Mouse (Mus musculus): ENCODE data around the gene Clec4n. TPM values are rescaled to one million over a fixed set of nuclear protein-coding genes. Genes with fewer than 3 reads are reported as not detected.
"Not testable (repeated sequence)": the region's sequence is repeated elsewhere in the genome, so short reads cannot be mapped to it uniquely, and the experiment has no call there.

The Clec4n gene
- total RNA-seq (2012; rRNA removed), result not detected in 2 replicates

DNA sequence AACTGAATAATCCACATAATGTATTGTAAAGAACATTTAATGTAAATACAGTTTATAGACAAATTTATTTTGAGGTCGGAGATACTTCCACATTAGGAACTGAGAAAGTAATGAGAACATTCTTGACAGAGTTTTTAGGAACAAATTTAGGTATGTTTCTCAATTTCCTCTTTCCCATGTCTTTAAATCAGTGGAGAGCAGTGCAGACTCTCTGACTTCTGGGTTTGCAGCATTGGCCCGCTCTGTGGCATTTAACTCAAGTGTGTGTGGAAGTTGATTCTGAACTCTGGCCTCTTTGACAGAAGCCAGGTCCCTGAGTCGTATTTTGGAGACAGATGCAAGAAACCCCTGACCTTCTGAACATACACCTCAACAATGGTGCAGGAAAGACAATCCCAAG, at the start of gene Clec4n:
Clec4n (plus strand) TSS at position 200 of the 400 bp plus-strand sequence.
- Histone ChIP-seq H3K27ac (ENCODE audit: insufficient read depth, low read depth, low read length, poor library complexity, severe bottlenecking) (no peak within 1 kb of the TSS), H3K4me3 (ENCODE audit: insufficient read depth in 1 of 2, low read depth in 1 of 2, low read length in 2 of 2, poor library complexity in 1 of 2, severe bottlenecking in 1 of 2) (no peak within 1 kb of the TSS), H3K9ac (ENCODE audit: insufficient read depth, low read depth, low read length, poor library complexity, severe bottlenecking) (no peak within 1 kb of the TSS), H3K4me1 (ENCODE audit: control insufficient read depth in 2 of 2, insufficient read depth in 2 of 2, low read length in 2 of 2, poor library complexity in 1 of 2) (no peaks in the 10 kb centered on the region), H3K36me3 (ENCODE audit: control insufficient read depth, insufficient read depth, low read length, poor library complexity, severe bottlenecking) (no peaks in the 10 kb centered on the region), H3K9me3 (ENCODE audit: control insufficient read depth, insufficient read depth, low read depth, low read length) (no peaks in the 10 kb centered on the region)
- no peak for DNase-seq (ENCODE audit: low read depth, low spot score)
- no peak for TF ChIP-seq MAFK (IDR thresholded peaks at IDR 0.05; ENCODE audit: insufficient read depth, low read depth, low read length)
- in situ Hi-C loops (cut with MboI; ENCODE audit: low sequenced_read_pairs in 2 of 2, unreplicated experiment in 2 of 2), result no loop called here

DNA sequence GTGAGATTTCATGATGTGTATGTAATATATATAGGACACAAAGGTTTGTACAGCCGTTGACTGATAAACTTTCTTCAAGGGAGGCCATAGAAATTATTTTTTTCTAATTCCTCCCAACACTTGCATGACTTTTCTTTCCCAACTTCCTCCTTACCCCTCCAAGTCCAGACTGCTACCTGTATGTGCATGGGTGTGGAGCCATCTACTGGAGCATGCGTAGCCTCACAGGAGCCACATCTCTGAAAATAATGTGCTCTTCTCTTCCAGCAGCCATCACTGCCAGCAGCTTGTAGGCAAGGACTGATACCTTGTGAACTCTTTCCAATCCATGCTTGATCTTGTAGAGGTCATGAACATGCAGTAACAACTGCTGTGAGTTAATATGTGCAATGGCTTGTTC, 44.8 kb upstream of the Clec4n start:
- DNase-seq (ENCODE audit: low read depth, low spot score); H3K36me3 ChIP-seq (ENCODE audit: control insufficient read depth, insufficient read depth, low read length, poor library complexity, severe bottlenecking); H3K4me3 ChIP-seq (ENCODE audit: insufficient read depth in 1 of 2, low read depth in 1 of 2, low read length in 2 of 2, poor library complexity in 1 of 2, severe bottlenecking in 1 of 2); in situ Hi-C loops (cut with MboI; ENCODE audit: low sequenced_read_pairs in 2 of 2, unreplicated experiment in 2 of 2); H3K27ac ChIP-seq (ENCODE audit: insufficient read depth, low read depth, low read length, poor library complexity, severe bottlenecking); H3K9ac ChIP-seq (ENCODE audit: insufficient read depth, low read depth, low read length, poor library complexity, severe bottlenecking); H3K4me1 ChIP-seq (ENCODE audit: control insufficient read depth in 2 of 2, insufficient read depth in 2 of 2, low read length in 2 of 2, poor library complexity in 1 of 2); H3K9me3 ChIP-seq (ENCODE audit: control insufficient read depth, insufficient read depth, low read depth, low read length): not testable (repeated sequence)
- 0 out of 2 replicates have a peak, but pooled peaks have one; percentile 6 for TF ChIP-seq ZC3H11A (IDR thresholded peaks at IDR 0.05; ENCODE audit: borderline replicate concordance, low read depth, low read length)

DNA sequence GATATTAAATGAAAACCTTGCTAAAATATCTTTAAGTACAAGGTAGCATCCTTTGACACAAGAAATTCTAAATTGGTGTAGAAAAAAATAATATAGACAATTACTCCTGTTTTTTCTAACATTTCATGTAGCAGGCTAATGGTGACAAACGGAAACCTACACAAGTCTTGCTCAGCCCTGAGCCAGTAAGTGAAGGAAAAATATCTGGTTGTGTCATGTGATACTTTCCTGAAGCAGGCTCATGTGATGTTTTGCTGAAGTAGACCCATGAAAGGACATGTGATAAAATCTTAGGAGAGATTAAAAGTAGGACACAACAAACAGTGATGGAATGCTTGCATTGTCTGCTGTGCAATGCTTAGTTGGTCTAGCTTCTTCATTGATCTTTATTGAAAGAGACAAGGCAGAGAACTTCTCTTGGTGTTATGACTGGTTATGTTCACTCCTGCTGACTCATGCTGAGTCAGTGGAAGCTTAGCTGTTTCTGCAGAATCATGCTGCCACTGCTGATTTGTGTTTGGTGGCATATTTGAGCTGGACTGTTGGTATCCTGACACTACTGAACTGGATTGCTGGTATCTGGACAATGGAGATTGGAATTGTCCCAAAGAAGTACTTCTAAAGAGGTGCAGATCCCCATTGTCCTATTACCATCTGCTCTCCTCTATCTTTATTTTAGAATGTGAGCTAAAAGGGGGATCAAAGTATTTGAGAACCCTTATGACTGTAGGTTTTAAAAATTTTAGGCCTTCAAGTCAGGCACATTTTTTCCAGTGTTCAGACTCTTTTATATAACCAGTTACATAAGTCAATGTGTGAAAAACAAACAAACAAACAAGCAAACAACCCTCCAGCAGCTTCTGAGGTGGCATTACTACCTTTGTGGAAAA, 22.2 kb upstream of the Clec4n start:
- TF ChIP-seq HCFC1 (IDR thresholded peaks at IDR 0.05; ENCODE audit: borderline replicate concordance, insufficient read depth, low read length) (no peak), MAFK (IDR thresholded peaks at IDR 0.05; ENCODE audit: insufficient read depth, low read depth, low read length) (0 out of 2 replicates have a peak, but pooled peaks have one; percentile 60), CHD2 (IDR thresholded peaks at IDR 0.05; ENCODE audit: low read depth, low read length) (no peak), ZC3H11A (IDR thresholded peaks at IDR 0.05; ENCODE audit: borderline replicate concordance, low read depth, low read length) (no peak), ZNF384 (IDR thresholded peaks at IDR 0.05; ENCODE audit: low read depth, low read length) (no peak)
- in situ Hi-C loops (cut with MboI; ENCODE audit: low sequenced_read_pairs in 2 of 2, unreplicated experiment in 2 of 2), result no loop called here
- no peaks in the 10 kb centered on the region for H3K4me1 ChIP-seq (ENCODE audit: control insufficient read depth in 2 of 2, insufficient read depth in 2 of 2, low read length in 2 of 2, poor library complexity in 1 of 2)

DNA sequence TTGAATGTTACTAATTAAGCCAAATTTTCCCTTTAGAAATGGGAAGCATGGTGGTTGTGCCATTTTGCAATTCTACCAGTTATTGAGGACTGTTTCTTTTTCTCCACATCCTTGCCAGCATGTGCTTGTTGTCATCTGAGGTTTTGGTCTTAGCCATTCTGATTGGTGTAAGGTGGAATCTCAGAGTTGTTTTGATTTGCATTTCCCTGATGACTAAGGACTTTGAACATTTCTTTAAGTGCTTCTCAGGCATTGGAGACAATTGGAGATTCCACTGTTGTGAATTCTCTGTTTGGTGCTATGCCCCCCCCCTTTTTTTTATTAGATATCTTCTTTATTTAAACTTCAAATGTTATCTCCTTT, 21.6 kb upstream of the Clec4n start:
- H3K36me3 ChIP-seq (ENCODE audit: control insufficient read depth, insufficient read depth, low read length, poor library complexity, severe bottlenecking); H3K27ac ChIP-seq (ENCODE audit: insufficient read depth, low read depth, low read length, poor library complexity, severe bottlenecking); H3K4me1 ChIP-seq (ENCODE audit: control insufficient read depth in 2 of 2, insufficient read depth in 2 of 2, low read length in 2 of 2, poor library complexity in 1 of 2); H3K4me3 ChIP-seq (ENCODE audit: insufficient read depth in 1 of 2, low read depth in 1 of 2, low read length in 2 of 2, poor library complexity in 1 of 2, severe bottlenecking in 1 of 2); DNase-seq (ENCODE audit: low read depth, low spot score); H3K9ac ChIP-seq (ENCODE audit: insufficient read depth, low read depth, low read length, poor library complexity, severe bottlenecking); H3K9me3 ChIP-seq (ENCODE audit: control insufficient read depth, insufficient read depth, low read depth, low read length); in situ Hi-C loops (cut with MboI; ENCODE audit: low sequenced_read_pairs in 2 of 2, unreplicated experiment in 2 of 2): not testable (repeated sequence)

More for the DNA sequence above, 22.2 kb upstream of the Clec4n start:
- Histone ChIP-seq H3K4me3 (ENCODE audit: insufficient read depth in 1 of 2, low read depth in 1 of 2, low read length in 2 of 2, poor library complexity in 1 of 2, severe bottlenecking in 1 of 2) (no peak overlapping the region), H3K27ac (ENCODE audit: insufficient read depth, low read depth, low read length, poor library complexity, severe bottlenecking) (no peak overlapping the region), H3K9ac (ENCODE audit: insufficient read depth, low read depth, low read length, poor library complexity, severe bottlenecking) (no peak overlapping the region), H3K36me3 (ENCODE audit: control insufficient read depth, insufficient read depth, low read length, poor library complexity, severe bottlenecking) (no peaks in the 10 kb centered on the region), H3K9me3 (ENCODE audit: control insufficient read depth, insufficient read depth, low read depth, low read length) (no peaks in the 10 kb centered on the region)
- no peak for DNase-seq (ENCODE audit: low read depth, low spot score)

DNA sequence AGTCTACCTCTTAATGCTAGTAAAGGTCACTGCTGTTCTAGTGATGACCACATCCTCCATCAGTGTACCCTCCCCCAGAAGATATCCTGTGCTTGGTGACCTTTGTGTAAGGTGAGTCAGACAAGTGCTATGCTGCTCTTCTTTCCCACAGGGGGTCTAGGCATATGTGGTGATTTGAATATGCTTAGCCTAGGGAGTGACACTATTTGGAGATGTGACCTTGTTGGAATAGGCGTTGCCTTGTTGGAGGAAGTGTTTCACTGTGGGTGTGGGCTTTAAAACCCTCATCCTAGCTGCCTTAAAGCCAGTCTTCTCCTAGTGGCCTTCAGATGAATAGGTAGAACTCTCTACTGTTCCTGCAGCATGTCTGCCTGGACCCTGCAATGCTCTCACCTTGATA, 17.9 kb upstream of the Clec4n start:
- in situ Hi-C loops (cut with MboI; ENCODE audit: low sequenced_read_pairs in 2 of 2, unreplicated experiment in 2 of 2), result no loop called here
- Histone ChIP-seq H3K36me3 (ENCODE audit: control insufficient read depth, insufficient read depth, low read length, poor library complexity, severe bottlenecking) (no peaks in the 10 kb centered on the region), H3K27ac (ENCODE audit: insufficient read depth, low read depth, low read length, poor library complexity, severe bottlenecking) (no peak overlapping the region), H3K4me3 (ENCODE audit: insufficient read depth in 1 of 2, low read depth in 1 of 2, low read length in 2 of 2, poor library complexity in 1 of 2, severe bottlenecking in 1 of 2) (no peak overlapping the region), H3K9me3 (ENCODE audit: control insufficient read depth, insufficient read depth, low read depth, low read length) (no peaks in the 10 kb centered on the region), H3K9ac (ENCODE audit: insufficient read depth, low read depth, low read length, poor library complexity, severe bottlenecking) (no peak overlapping the region), H3K4me1 (ENCODE audit: control insufficient read depth in 2 of 2, insufficient read depth in 2 of 2, low read length in 2 of 2, poor library complexity in 1 of 2) (no peaks in the 10 kb centered on the region)
- TF ChIP-seq CHD2 (IDR thresholded peaks at IDR 0.05; ENCODE audit: low read depth, low read length), result no peak
- TF ChIP-seq ZNF384 (IDR thresholded peaks at IDR 0.05; ENCODE audit: low read depth, low read length), result no peak
- TF ChIP-seq MAFK (IDR thresholded peaks at IDR 0.05; ENCODE audit: insufficient read depth, low read depth, low read length), result no peak
- TF ChIP-seq ZC3H11A (IDR thresholded peaks at IDR 0.05; ENCODE audit: borderline replicate concordance, low read depth, low read length), result no peak
- no peak for TF ChIP-seq HCFC1 (IDR thresholded peaks at IDR 0.05; ENCODE audit: borderline replicate concordance, insufficient read depth, low read length)
- DNase-seq (ENCODE audit: low read depth, low spot score), result no peak
